Mouse (Mus musculus) MEL (cell line): ENCODE data around the gene Psen2.

Experiments used
- CHD2 ChIP-seq: IDR thresholded peaks from 2 replicates; pipeline ENCODE4 v1.6.1; 2011; ENCODE audit warnings: low read length, improper control_type of control experiment
- CTCF ChIP-seq, 3 experiments: IDR thresholded peaks in 2 of 3; conservative IDR thresholded peaks in 1 of 3; 2 replicates each; pipeline ENCODE4 v1.5.1; 2011 to 2012; ENCODE audit warnings: low read length in 3 of 3, low read depth in 2 of 3, mild to moderate bottlenecking in 2 of 3, improper control_type of control experiment in 1 of 3, inconsistent platforms in 1 of 3, mixed read lengths in 1 of 3, moderate library complexity in 1 of 3; ENCODE audit not compliant: control insufficient read depth in 1 of 3, insufficient read depth in 1 of 3, poor library complexity in 1 of 3, severe bottlenecking in 1 of 3
- ELF1 ChIP-seq: IDR thresholded peaks from 2 replicates; pipeline ENCODE4 v1.6.1; 2014; ENCODE audit warnings: low read depth, mild to moderate bottlenecking, inconsistent platforms, low read length, improper control_type of control experiment, moderate library complexity
- EP300 ChIP-seq, 2 experiments: IDR thresholded peaks; 2 replicates each; pipeline ENCODE4 v1.6.1; 2011; ENCODE audit warnings: improper control_type of control experiment in 2 of 2, low read length in 2 of 2, low read depth in 1 of 2, mild to moderate bottlenecking in 1 of 2
- GABPA ChIP-seq: IDR thresholded peaks from 2 replicates; pipeline ENCODE4 v1.6.1; 2012; ENCODE audit warnings: low read depth, mild to moderate bottlenecking, inconsistent platforms, low read length, improper control_type of control experiment, moderate library complexity
- GATA1 ChIP-seq: IDR thresholded peaks from 2 replicates; pipeline ENCODE4 v1.6.1; 2011; ENCODE audit warnings: low read depth, low read length, improper control_type of control experiment
- JUND ChIP-seq: IDR thresholded peaks from 2 replicates; pipeline ENCODE4 v1.6.1; 2011; ENCODE audit warnings: low read depth, mild to moderate bottlenecking, improper control_type of control experiment, low read length
- KAT2A ChIP-seq: conservative IDR thresholded peaks from 2 replicates; pipeline ENCODE4 v1.6.1; 2012; ENCODE audit warnings: low read depth, low read length, improper control_type of control experiment, inconsistent platforms
- MEF2A ChIP-seq: IDR thresholded peaks from 2 replicates; pipeline ENCODE4 v1.6.1; 2014; ENCODE audit warnings: low read depth, mild to moderate bottlenecking, inconsistent platforms, low read length, improper control_type of control experiment; ENCODE audit not compliant: poor library complexity, insufficient replicate concordance, severe bottlenecking; ENCODE audit errors: extremely low read depth
- MXI1 ChIP-seq: IDR thresholded peaks from 2 replicates; pipeline ENCODE4 v1.6.1; 2011; ENCODE audit warnings: mild to moderate bottlenecking, low read depth, low read length, improper control_type of control experiment
- NELFE ChIP-seq: IDR thresholded peaks from 2 replicates; pipeline ENCODE4 v1.6.1; 2011; ENCODE audit warnings: low read depth, low read length, improper control_type of control experiment
- POLR2A ChIP-seq, 2 experiments: IDR thresholded peaks; 2 replicates each; pipeline ENCODE4 v1.6.1; 2011 to 2012; ENCODE audit warnings: low read length in 2 of 2, mild to moderate bottlenecking in 2 of 2, control low read depth in 1 of 2, improper control_type of control experiment in 1 of 2, low read depth in 1 of 2, moderate library complexity in 1 of 2; ENCODE audit not compliant: control insufficient read depth in 1 of 2, insufficient read depth in 1 of 2, poor library complexity in 1 of 2
- POLR2AphosphoS2 ChIP-seq: IDR thresholded peaks from 2 replicates; pipeline ENCODE4 v1.6.1; 2011; ENCODE audit warnings: low read length, improper control_type of control experiment
- RAD21 ChIP-seq: IDR thresholded peaks from 2 replicates; pipeline ENCODE4 v1.6.1; 2011; ENCODE audit warnings: mild to moderate bottlenecking, low read depth, low read length, improper control_type of control experiment

GRCm38 (mm10) chr1:180229906-180230305 lies 33.3 kb downstream of the Psen2 start:
- no peak for TF ChIP-seq EP300 (IDR thresholded peaks at IDR 0.05; ENCODE audit: low read depth in 1 of 2, low read length in 2 of 2)
- no peak for TF ChIP-seq CHD2
- no peak for TF ChIP-seq NELFE
- TF ChIP-seq GATA1 = no peak
- TF ChIP-seq JUND = no peak
- no peak for TF ChIP-seq CTCF (IDR thresholded peaks at IDR 0.05 in 2 of 3, conservative IDR thresholded peaks at IDR 0.05 in 1 of 3; ENCODE audit: control insufficient read depth in 1 of 3, insufficient read depth in 1 of 3, low read depth in 2 of 3, low read length in 3 of 3, poor library complexity in 1 of 3, severe bottlenecking in 1 of 3)
- TF ChIP-seq POLR2A (IDR thresholded peaks at IDR 0.05; ENCODE audit: control insufficient read depth in 1 of 2, insufficient read depth in 1 of 2, low read depth in 1 of 2, low read length in 2 of 2, poor library complexity in 1 of 2) = no peak
- TF ChIP-seq MXI1 = no peak
- no peak for TF ChIP-seq GABPA
- no peak for TF ChIP-seq ELF1
- no peak for TF ChIP-seq RAD21
- no peak for TF ChIP-seq MEF2A
- no peak for TF ChIP-seq POLR2AphosphoS2
- TF ChIP-seq KAT2A = no peak
